Mouse (Mus musculus) embryonic facial prominence, embryonic 11.5 days (tissue): ENCODE results near the gene Mon2. TPM values are rescaled to one million over a fixed set of nuclear protein-coding genes. Genes with fewer than 3 reads are reported as not detected.
A peak's percentile ranks its signal among the peaks of the same experiment; 100 is the strongest.
"Not testable (repeated sequence)": the region's sequence is repeated elsewhere in the genome, so short reads cannot be mapped to it uniquely, and the experiment has no call there.

Source experiments
- ATAC-seq: fragments of 200-750 bp; cut with Nextera tagmentation; replicated peaks from 2 replicates; pipeline ENCODE4 v1.8.0; 2017; ENCODE audit warnings: low read depth; ENCODE audit not compliant: insufficient number of reproducible peaks, low FRiP score, low TSS enrichment
- DNase-seq: peaks from one replicate; pipeline ENCODE4 v3.0.0-alpha.2; 2015; ENCODE audit warnings: low spot score
- H3K27ac ChIP-seq: fragments of 300-500 bp; sonication (generic); replicated peaks from 2 replicates; pipeline ENCODE4 v1.5.1; 2014; ENCODE audit warnings: mild to moderate bottlenecking, low read depth, low read length, control low read depth
- H3K27me3 ChIP-seq: fragments of 300-500 bp; sonication (generic); 2 replicates; pipeline ENCODE4 v1.6.1; 2014; ENCODE audit warnings: mild to moderate bottlenecking, low read length, moderate library complexity, mixed read lengths; ENCODE audit not compliant: control insufficient read depth, insufficient read depth
- H3K36me3 ChIP-seq: fragments of 300-500 bp; sonication (generic); replicated peaks from 2 replicates; pipeline ENCODE4 v1.6.1; 2014; ENCODE audit warnings: low read depth, mild to moderate bottlenecking, low read length, moderate library complexity, mixed read lengths; ENCODE audit not compliant: control insufficient read depth, insufficient read depth
- H3K4me1 ChIP-seq: fragments of 300-500 bp; sonication (generic); 2 replicates; pipeline ENCODE4 v1.6.1; 2014; ENCODE audit warnings: low read length, mixed read lengths; ENCODE audit not compliant: control insufficient read depth, insufficient read depth
- H3K4me2 ChIP-seq: fragments of 300-500 bp; sonication (generic); 2 replicates; pipeline ENCODE4 v1.6.1; 2014; ENCODE audit warnings: low read depth, mild to moderate bottlenecking, control low read depth, low read length, moderate library complexity
- H3K4me3 ChIP-seq: fragments of 300-500 bp; sonication (generic); 2 replicates; pipeline ENCODE4 v1.5.1; 2014; ENCODE audit warnings: low read depth, low read length, control low read depth
- H3K9ac ChIP-seq: fragments of 300-500 bp; sonication (generic); replicated peaks from 2 replicates; pipeline ENCODE4 v1.6.1; 2014; ENCODE audit warnings: mild to moderate bottlenecking, control low read depth, low read length
- H3K9me3 ChIP-seq: fragments of 300-500 bp; sonication (generic); replicated peaks from 2 replicates; pipeline ENCODE4 v1.6.1; 2016; ENCODE audit warnings: mild to moderate bottlenecking, low read length, inconsistent platforms, mixed read lengths; ENCODE audit not compliant: control insufficient read depth
- WGBS: fragments of 180-500 bp; shearing (Covaris S2); extraction: QIAGEN DNeasy Blood & Tissue Kit; methylation state at CpG from one replicate; pipeline ENCODE4 v1.1.7; 2014; 5-methylcytosine and 5-hydroxymethylcytosine counted together
- polyA plus RNA-seq: library from polyadenylated mRNA; unstranded; fragments of >200 nt; fragmentation: Nextera tagmentation; extraction: Ambion mirVana; gene quantifications from 2 replicates; pipeline ENCODE4 v1.2.1, GENCODE M21; 2014

The Mon2 gene
- polyA plus RNA-seq, 1 experiment from 2014 or later: 28.6 TPM

GRCm38 (mm10) chr10:122982909-122983578 lies 93.3 kb downstream of the Mon2 start:
- WGBS: 83% methylated on average over 11 of the region's 11 CpGs
- Histone ChIP-seq H3K4me1 (no peaks in the 10 kb centered on the region), H3K4me3 (peak overlapping the region; percentile 96), H3K27ac (no peak overlapping the region; the same call in 1 of the 2 replicates), H3K4me2 (peak overlapping the region; percentile 57), H3K9ac (0 out of 2 replicates have a peak overlapping the region, but pooled peaks have one; percentile 4), H3K36me3 (peaks cover 13% of the 10 kb centered on the region), H3K9me3 (no peaks in the 10 kb centered on the region), H3K27me3 (no peaks in the 10 kb centered on the region)
- DNase-seq (no peak), ATAC-seq (no peak)

DNA sequence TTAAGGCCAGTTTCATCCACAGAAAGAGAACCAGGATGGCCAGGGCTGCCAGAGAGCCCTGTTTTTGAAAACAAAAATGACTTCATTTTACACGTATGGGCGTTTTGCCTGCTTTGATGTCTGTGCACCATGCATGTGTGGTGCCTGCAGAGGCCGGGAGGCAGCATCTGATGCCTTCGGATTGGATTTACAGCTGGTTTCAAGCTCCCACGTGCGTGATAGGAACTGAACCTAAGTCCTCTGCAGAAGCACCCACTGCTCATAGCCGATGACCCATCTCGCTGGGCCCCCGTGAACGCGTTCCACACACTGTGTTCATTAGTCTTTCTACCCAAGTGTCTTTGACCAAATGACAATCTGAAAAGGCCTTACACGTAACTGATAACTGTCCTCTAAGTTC lies 96.2 kb downstream of the Mon2 start:
- DNase-seq (no peak), ATAC-seq (no peak)
- Histone ChIP-seq H3K9ac (no peak overlapping the region), H3K4me3 (no peak overlapping the region), H3K27me3 (no peaks in the 10 kb centered on the region), H3K9me3 (no peaks in the 10 kb centered on the region), H3K36me3 (peaks cover 13% of the 10 kb centered on the region), H3K4me1 (no peaks in the 10 kb centered on the region), H3K27ac (no peak overlapping the region), H3K4me2 (no peak overlapping the region)
- WGBS: 96% methylated on average over 12 of the region's 12 CpGs

GRCm38 (mm10) chr10:122979356-122979755 lies 96.9 kb downstream of the Mon2 start:
- ATAC-seq (0 out of 2 replicates have a peak, but pooled peaks have one; percentile 44), DNase-seq (no peak)
- Histone ChIP-seq H3K9ac (no peak overlapping the region), H3K4me1 (no peaks in the 10 kb centered on the region), H3K27me3 (no peaks in the 10 kb centered on the region), H3K36me3 (peaks cover 13% of the 10 kb centered on the region), H3K27ac (no peak overlapping the region), H3K4me3 (no peak overlapping the region), H3K4me2 (no peak overlapping the region), H3K9me3 (no peaks in the 10 kb centered on the region)

GRCm38 (mm10) chr10:122976038-122976437 lies 100.3 kb downstream of the Mon2 start:
- ATAC-seq: no peak
- peaks cover 9% of the 10 kb centered on the region for H3K36me3 ChIP-seq
- no peaks in the 10 kb centered on the region for H3K9me3 ChIP-seq
- H3K4me3 ChIP-seq: no peak overlapping the region
- 84% methylated on average over 9 of the region's 9 CpGs for WGBS
- no peak overlapping the region for H3K27ac ChIP-seq
- H3K4me1 ChIP-seq: no peaks in the 10 kb centered on the region
- H3K27me3 ChIP-seq: no peaks in the 10 kb centered on the region
- no peak overlapping the region for H3K9ac ChIP-seq
- no peak for DNase-seq
- H3K4me2 ChIP-seq: no peak overlapping the region

DNA sequence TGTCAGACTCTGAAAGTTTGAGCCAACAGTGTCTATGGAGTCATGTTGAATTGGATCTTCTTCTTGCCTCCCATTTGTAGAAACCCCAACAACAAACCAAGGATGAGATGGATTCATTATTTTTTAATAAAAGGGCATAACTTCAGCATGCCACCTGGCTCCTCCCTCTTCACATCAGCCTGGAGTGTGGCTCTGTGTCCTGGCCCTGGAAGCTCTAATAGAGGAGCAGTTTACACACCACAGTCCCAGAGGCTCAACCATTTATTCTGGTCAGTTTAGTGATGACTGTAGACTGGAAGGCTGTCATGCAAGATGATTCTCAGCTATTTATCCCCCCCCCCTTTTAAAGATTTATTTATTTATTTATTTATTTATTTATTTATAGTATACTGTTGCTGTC lies 103.1 kb downstream of the Mon2 start:
- H3K4me1 ChIP-seq: no peaks in the 10 kb centered on the region
- no peaks in the 10 kb centered on the region for H3K27me3 ChIP-seq
- no peaks in the 10 kb centered on the region for H3K36me3 ChIP-seq
- no peak overlapping the region for H3K4me2 ChIP-seq
- H3K9ac ChIP-seq: no peak overlapping the region
- no peak overlapping the region for H3K4me3 ChIP-seq
- no peak overlapping the region for H3K27ac ChIP-seq
- no peak for ATAC-seq
- H3K9me3 ChIP-seq: no peaks in the 10 kb centered on the region
- no peak for DNase-seq

DNA sequence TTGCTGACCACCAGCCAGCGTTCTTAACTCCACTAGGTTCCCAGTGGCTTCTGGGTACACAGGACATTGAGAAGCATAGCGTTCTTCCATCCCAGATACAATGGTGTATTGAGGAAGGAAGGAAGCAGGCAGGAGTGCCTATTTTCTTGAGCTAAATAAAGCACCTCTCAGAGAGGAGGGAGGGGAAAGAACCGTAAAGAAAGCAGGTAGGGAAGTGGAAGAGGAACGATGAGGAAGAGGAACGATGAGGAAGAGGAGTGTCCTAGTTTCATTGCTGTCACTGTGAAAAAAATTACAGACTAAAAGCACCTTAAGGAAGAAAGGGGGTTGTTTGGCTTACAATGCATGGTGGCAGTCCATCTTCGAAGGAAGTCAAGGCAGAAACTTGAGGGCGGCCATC lies 106.1 kb downstream of the Mon2 start:
- 90% methylated on average over 7 of the region's 7 CpGs for whole genome bisulfite sequencing
- no peak for ATAC-seq

GRCm38 (mm10) chr10:122966421-122966820 lies 109.9 kb downstream of the Mon2 start:
- no peaks in the 10 kb centered on the region for H3K36me3 ChIP-seq
- H3K4me1 ChIP-seq: peaks cover 2% of the 10 kb centered on the region; the same call in 1 of the 2 replicates
- H3K9ac ChIP-seq: no peak overlapping the region
- no peak overlapping the region for H3K4me2 ChIP-seq
- 72% methylated on average over 7 of the region's 7 CpGs for WGBS
- ATAC-seq (no peak), DNase-seq (no peak)
- no peak overlapping the region for H3K27ac ChIP-seq
- no peak overlapping the region for H3K4me3 ChIP-seq
- no peaks in the 10 kb centered on the region for H3K9me3 ChIP-seq
- no peaks in the 10 kb centered on the region for H3K27me3 ChIP-seq

More for the DNA sequence above, 106.1 kb downstream of the Mon2 start:
- no peak overlapping the region for H3K9ac ChIP-seq
- H3K4me2 ChIP-seq: no peak overlapping the region
- H3K27ac ChIP-seq: no peak overlapping the region
- no peaks in the 10 kb centered on the region for H3K4me1 ChIP-seq
- H3K36me3 ChIP-seq: no peaks in the 10 kb centered on the region
- DNase-seq: no peak
- H3K4me3 ChIP-seq: no peak overlapping the region
- no peaks in the 10 kb centered on the region for H3K27me3 ChIP-seq
- H3K9me3 ChIP-seq: no peaks in the 10 kb centered on the region

DNA sequence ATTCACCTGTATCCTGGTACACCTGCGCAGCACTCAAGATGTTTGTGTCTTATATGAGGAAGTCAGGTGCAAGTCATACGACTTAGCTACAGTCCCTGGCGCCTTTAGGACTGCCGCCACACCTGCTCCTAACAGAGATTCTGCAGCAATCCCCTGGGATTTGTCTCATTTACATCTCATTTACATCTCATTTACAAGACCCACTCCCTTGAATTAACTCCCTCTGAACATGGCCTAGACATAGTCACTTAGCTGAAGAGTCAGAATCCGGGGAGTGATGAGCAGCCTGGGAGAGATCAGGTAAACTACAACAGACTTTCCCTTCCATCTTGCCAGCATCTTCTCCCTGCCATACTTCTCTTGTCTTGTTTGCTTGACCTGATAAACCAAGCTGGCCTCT lies 110.7 kb downstream of the Mon2 start:
- not testable (repeated sequence) for H3K27ac ChIP-seq, H3K4me3 ChIP-seq, H3K27me3 ChIP-seq, DNase-seq, H3K4me1 ChIP-seq, ATAC-seq, H3K9me3 ChIP-seq, H3K36me3 ChIP-seq, H3K4me2 ChIP-seq, H3K9ac ChIP-seq
- 95% methylated on average over 4 of the region's 5 CpGs for WGBS
